Mouse (Mus musculus) right cerebral cortex, postnatal 10 days (tissue): ENCODE data around the gene Evc.
A peak's percentile ranks its signal among the peaks of the same experiment; 100 is the strongest.

Source experiments
- DNase-seq, 2 experiments: peaks; one replicate each; pipeline ENCODE4 v3.0.0; 2021; ENCODE audit warnings: low spot score in 2 of 2

The Evc gene

DNA sequence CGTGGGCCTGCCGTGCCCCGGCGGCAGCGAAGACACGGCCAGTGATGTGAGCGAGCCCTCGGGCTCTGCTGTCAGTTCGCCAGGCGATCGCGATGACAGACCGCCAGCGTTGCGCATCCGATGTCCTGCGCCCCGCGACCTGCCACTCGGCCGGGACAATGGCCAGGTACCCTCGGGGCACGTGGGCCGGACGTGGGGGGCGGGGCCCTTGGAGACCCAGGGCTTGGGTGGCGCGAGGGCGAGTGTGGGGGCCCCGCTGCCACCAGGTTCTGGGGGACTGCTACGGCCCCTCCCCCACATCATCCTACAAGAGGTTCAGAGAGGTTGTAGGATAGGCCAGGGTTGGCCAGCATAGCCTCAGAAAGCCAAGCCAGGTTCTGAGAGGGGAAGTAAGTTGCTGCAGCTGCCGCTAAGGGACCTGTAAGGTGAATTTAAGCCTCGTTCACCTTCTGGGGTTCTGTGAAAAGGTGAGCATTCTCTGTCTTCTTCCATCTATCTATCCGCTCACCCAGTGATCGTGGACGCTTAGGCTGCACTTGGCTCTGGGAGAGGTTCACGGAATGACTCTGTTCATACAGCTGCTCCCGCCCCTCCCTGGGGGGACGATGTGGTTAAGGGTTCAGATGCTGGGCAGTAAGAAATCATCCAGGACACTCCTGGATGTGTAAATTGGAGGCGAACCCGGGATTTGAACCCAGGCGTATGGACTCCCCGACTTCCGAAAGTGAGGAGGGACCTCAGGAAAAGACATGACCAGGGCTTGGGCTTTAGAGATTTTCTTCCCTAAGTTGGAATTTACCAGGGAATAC is 94.1 kb downstream of the Evc start:
- DNase-seq: peak; percentile 69 to 70

DNA sequence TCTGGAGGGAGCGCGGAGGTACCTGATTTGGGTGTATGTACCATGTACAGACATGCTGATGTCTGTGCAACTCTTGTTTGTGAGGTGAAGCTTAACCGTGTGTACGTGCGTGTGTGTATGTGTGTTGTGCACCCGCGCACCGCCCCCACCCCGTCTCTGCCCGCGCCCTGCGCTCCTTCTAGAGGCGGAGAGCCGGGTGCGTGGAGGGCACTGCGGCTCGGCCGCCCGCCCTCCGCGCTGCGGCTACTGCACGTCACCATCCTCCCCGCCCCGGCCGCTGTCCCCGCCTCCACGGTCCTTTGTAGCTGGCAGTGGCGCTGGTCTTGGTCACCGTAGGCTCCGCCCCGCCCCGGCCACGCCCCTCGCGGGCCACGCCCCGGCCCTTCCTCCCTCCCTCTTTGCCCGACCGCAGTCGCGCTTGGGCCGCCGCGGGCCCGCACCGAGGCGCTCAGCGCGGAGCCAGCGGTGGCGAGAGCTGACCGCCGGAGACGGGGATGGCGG is 95.0 kb downstream of the Evc start, which contains the start of gene Crmp1:
TSS of gene Crmp1 (plus strand) at position 290 of the 501 bp plus-strand sequence.
- DNase-seq: peak; percentile 92 to 94

- DNase-seq: no peak
Measured at GRCm38 (mm10) chr5:37241224-37241623, 95.5 kb downstream of the Evc start.

GRCm38 (mm10) chr5:37240550-37240949 is 96.1 kb downstream of the Evc start:
- DNase-seq: peak in 1 of 2 experiments; percentile 21
